Mouse (Mus musculus) right cerebral cortex, postnatal 25 days (tissue): ENCODE measurements around the gene Ifi211.
"Not testable (repeated sequence)": the region's sequence is repeated elsewhere in the genome, so short reads cannot be mapped to it uniquely, and the experiment has no call there.

Experiments
- DNase-seq: peaks from one replicate; pipeline ENCODE4 v3.0.0; 2022

The Ifi211 gene

DNA sequence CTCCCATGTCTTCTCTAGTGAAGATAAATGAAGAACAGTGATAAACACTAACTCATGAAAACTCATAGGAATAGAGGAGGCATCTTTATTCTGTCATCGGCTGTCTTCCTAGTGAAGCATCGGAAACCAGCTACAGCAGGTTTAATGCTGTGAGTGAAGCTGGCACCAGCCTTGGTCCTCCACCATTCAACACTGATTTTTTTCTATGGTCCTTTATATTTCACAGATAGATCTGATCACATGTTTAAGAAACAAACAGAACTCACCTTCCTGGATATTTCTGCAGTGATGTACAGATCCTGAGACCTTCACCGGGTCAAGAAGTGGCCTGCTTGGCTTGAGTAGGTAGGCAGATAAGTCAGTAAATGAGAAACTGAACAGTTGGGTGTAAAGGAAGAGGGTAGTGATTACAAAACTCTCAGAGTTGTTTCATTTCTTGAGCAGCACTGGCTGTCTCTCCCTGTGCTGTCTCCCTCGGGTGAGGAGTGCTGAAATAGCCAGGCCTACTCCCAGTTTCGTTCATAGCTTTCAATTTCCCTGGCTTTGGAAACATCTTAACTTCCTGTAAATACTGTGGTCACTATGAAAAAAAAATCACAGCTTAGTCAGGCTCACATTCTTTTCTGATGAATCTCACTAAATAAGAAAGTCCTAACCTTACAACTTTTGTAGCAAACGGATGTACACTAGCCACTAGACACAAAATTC, at the start of gene Ifi211:
Gene Ifi211 (minus strand): TSS at position 499 of the 708 bp plus-strand sequence.
- DNase-seq: not testable (repeated sequence)

GRCm38 (mm10) chr1:173961491-173961890, 48.6 kb upstream of the Ifi211 start:
- not testable (repeated sequence) for DNase-seq

DNA sequence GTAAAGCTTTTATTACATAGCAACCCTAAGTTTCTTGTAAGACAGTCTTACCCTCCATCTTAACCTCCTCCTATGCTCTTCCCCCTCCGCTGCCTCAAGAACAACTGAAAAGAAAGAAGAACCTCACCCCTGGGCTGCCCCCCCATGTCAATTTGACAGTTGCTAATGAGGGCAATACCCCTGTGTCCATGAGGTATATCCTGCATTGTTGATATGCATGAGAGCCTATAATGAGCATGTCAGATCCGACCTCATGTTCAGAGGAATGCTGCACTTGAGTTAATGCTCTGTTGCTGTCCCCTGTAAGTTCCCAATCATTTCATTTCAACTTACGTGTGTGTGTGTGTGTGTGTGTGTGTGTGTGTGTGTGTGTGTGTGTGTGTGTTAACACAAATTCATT, 47.2 kb upstream of the Ifi211 start:
- DNase-seq: not testable (repeated sequence)

GRCm38 (mm10) chr1:173955839-173956527, 43.1 kb upstream of the Ifi211 start:
- not testable (repeated sequence) for DNase-seq

DNA sequence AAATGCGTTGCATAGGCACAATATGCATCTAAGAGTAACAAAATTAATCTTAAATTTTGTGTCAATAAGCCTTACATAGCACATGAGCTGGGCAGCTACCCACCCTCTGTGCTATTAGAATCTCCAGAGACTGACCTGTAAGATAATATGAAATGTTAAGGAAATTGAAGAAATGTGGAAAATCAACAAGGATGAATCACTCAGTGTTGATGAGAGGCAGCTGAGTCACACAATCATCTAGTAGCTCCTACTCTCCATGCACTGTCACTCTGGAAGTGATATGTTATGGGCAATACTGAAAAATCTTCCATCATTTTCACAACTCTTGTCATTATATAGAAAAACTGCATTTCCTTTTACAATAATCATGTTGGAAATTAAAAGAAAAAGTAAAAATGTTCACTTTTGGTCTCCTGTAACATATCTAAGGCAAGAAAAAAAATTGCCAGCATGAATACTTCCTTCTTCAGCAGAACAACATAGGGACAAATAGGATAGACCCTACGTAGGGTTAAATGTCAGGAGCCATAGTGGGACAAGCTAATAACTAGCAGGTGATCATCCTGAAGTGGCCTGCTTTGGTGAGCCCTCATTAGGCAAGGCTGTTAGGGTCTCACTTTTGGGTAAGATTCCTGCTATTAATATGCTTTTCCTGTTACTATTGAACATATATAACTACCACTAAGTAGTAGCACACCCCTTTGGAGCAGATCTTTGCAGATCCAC, 42.4 kb upstream of the Ifi211 start:
- DNase-seq: no peak

DNA sequence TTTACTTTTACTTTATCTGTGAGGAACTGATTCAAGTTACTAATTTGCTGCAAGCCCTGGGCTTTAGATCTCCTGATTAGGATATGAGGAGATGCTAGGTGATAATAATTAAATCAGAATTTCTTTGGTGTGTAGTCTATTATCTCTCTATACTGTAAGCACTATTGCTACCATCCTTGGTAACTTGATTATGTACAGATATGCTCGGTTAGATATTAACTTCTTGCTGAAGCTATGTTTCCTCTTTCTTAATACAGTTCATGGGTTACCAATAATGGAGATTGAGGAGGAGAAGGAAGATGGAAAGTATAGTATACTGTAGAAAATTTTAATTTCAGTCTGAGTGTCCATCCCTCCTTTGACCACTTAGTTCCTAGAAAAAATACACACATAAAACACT, 40.7 kb upstream of the Ifi211 start:
- DNase-seq: no peak

- DNase-seq: not testable (repeated sequence)
Measured at GRCm38 (mm10) chr1:173949044-173949443, 36.2 kb upstream of the Ifi211 start.

DNA sequence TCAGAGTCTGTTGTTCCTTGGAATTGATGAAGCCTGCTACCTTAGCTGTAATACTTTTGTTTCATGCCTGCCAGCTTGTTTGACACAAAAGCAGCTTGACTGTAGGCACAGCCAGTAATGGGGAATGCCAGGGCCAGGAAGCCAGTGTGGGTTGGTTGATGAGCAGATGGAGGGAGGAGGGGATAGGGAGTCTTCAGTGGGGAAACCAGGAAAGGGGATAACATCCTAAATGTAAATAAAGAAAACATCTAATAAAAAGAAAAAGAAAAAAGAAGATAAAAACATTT, 29.9 kb upstream of the Ifi211 start:
- not testable (repeated sequence) for DNase-seq

- DNase-seq: not testable (repeated sequence)
Measured at GRCm38 (mm10) chr1:173941924-173942779, 29.3 kb upstream of the Ifi211 start, which contains the start of the genes Mndal and Ifi203. TSS of gene Mndal (minus strand) at chr1:173942491. TSS of gene Ifi203 (minus strand) at chr1:173942672.

- not testable (repeated sequence) for DNase-seq
Measured at GRCm38 (mm10) chr1:173941522-173941921, 28.7 kb upstream of the Ifi211 start.

- DNase-seq: not testable (repeated sequence)
Measured at GRCm38 (mm10) chr1:173919279-173919678, 6.4 kb upstream of the Ifi211 start.

- no peak for DNase-seq
Measured at GRCm38 (mm10) chr1:173914559-173914958, 1.7 kb upstream of the Ifi211 start.

DNA sequence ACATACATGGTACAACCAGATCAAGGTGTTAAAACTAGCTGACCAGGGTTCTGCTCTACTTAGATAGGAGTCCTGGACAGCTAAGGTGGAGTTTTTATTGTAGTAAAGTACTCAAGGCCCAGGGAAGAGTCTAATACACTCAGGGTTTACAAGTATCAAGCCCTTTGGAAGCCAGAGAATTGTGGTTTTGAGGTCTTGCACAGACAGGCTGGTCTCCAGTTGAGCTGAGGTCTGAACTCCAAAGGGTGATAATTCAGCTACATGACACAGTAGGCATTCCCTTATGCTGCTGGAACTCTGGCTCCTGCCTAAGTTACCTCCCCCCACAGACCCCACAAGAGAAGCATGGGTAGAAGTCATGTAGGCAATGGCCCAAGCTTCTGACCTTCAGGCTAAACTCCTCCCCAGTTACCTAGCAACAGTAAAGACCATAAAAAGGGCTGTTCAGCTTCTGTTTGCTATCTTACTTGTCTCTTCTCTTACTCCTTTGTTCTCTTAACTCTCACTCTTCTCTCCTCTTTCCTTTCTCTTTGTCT, 478 bp upstream of the Ifi211 start:
- DNase-seq: not testable (repeated sequence)

- DNase-seq: no peak
Measured at GRCm38 (mm10) chr1:173911808-173912464, 910 bp downstream of the Ifi211 start.

GRCm38 (mm10) chr1:173908390-173908789, 4.5 kb downstream of the Ifi211 start:
- DNase-seq: not testable (repeated sequence)

- DNase-seq: not testable (repeated sequence)
Measured at GRCm38 (mm10) chr1:173905885-173906284, 7.0 kb downstream of the Ifi211 start.

DNA sequence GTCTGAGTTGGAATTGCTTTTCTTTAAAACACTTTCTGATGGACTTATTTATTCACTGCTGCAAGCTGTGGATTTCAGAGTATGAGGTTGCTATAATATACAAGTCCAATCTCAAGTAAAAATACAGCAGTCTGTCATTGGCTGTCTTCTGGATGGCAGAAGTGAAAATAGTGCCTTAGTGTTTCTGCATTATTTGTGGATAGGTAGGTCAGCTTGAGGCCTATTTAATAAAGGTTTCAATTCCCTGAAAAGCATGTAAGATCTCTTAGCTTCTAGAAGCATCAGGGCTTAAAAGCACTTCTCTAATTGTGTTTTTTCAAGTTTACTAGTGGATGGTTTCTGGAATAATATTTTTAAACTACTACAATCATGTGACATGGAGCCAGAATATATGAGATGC, 23.1 kb downstream of the Ifi211 start:
- not testable (repeated sequence) for DNase-seq

DNA sequence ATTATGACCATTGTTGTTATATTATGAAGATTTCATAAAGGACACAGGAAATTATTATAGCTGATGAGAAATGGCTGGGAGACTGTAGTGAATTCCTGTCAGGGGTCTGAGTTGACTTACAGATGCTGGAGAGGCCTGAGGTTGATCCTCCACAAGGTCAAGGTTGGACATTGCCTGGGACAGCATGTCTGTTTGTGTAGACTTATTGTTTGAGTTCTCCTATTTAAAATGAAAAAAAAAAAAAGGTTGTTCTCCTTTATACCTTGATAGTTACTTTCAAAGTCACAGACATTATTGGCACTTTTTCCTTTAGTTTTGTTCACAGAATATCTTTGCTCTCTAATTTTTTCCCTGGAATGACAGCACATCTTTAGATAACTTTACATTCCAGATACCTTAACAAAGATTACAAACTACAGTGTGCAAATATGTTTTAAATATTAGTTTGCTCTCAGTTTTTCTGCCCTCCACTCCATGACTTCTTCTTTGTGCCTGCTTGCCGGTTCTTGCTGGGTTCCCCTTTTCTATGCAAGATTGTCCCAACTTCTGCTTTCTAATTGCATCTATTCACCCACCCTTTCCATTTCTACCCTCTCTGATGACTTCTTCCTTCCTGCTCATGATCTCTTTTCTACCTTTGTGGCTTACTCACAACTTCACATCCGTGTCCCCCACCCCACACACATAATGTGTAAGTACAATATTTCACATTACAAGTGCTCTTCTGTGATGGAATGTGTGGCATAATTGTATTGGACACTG, 25.6 kb downstream of the Ifi211 start:
- not testable (repeated sequence) for DNase-seq

DNA sequence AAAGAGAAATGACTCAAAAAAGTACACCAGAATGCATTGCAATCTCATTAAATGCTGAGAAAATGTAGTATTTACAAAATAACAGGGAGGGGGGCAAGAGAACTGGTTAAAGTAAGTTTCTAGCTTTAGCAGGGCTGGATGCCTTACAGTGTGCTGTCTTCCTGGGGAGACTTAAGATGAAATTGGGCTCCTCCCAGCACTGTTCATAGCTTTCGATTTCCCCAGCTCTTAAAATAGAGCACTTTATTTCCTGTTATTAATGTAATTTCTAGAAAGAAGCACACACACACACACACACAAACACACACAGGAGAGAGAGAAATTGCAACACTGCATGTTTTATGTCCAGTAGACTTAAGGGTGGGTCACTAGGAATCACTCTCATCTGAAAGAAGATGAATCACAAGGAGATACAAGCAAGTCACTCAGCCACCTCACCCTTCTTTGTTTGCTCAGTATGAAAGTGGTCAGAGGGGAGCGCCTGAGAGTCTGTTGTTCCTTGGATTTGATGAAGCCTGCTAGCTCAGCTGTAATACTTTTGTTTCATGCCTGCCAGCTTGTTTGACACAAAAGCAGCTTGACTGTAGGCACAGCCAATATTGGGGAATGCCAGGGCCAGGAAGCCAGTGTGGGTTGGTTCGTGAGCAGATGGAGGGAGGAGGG, 32.7 kb downstream of the Ifi211 start:
- not testable (repeated sequence) for DNase-seq

DNA sequence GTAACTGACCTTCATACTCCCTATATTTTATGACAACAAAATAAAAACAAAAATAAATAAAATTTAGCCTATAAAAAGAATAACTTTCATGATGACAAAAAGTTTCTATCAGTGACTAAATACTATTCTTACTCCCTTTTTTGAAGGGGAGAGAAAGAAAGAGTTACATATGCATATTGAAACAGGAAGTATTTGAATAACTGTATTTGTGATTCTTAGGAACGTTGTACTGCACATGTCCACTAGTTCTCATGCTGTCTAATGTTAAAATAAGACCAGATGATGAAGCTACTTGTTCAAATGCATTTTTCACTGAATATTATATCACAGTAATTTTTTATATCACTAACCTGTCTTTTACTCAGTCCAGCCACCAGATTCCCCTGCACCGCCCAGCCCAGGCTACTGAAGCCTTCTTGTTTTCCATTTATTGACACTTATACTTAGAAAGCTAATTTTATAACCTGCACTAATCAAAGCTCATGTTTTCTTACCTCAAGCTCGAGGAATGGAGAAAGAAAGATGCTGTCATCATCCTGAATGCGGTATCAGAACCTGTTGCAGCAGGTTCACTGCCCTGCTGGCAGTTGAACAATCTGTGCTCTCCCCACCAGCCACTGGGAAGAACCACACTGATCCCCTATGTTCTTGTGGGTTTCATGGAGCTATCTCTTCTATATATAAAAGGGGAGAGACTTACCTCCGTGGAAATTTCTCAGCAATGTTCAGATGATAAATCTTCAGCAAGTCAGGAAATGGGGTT, 33.4 kb downstream of the Ifi211 start:
- DNase-seq: not testable (repeated sequence)
